Mouse (Mus musculus) left cerebral cortex, postnatal 14 days (tissue): ENCODE measurements at regions not wholly inside any gene's neighbourhood (a gene's known extent, or its start where the extent isn't known, plus 50 kb on each side); places are given as distances from the start of the nearest gene placed in this dataset.
A peak's percentile ranks its signal among the peaks of the same experiment; 100 is the strongest.

Experiments
- DNase-seq, 2 experiments: peaks; one replicate each; pipeline ENCODE4 v3.0.0; 2021 to 2022; ENCODE audit warnings: low spot score in 2 of 2, mixed read lengths in 1 of 2
- intact Hi-C: fragments of 180-260 bp; cut with DNase I; formaldehyde crosslinking; loops from one replicate; pipeline ENCODE4 v1.15.1; 2025

DNA sequence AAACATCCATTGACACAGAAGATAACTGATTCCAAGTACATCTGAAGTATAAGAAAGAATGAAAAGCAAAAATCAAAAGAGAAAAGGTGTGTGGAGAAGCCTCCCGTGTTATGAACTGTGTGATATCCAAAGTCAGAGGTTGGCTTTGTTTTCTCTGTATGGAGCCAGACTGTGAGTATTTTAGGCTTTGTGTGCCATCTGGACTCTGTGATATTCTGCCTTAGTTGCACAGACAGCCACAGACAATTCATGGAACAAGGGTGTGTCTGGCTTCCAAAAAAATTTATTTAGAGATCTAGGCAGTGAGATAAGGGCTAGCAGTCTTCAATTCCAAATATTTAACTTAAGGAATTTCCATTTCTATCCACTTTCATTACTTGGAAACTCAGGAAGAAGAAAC, 111.5 kb upstream of the Dpp10 start:
- intact Hi-C loops: no loop called here
- no peak for DNase-seq

DNA sequence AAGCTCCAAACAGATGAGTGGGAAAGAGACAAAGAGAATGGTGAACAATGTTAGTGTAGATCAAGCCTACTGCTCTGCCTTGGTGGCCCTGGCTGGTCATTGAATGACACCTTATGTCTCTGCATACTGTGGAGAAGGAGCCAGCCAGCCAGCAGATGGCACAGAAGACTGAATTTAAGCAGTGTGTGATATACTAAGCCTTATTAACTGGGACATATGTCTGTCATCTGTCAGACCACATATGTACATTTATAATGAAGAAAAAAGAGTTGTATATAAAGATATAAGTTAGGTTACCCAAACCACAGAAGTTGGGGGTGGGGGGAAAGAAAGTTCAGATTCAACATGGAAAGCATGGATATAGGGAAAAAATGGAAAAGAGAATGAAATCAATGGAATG, 106.7 kb upstream of the Dpp10 start:
- DNase-seq: no peak
- intact Hi-C loops: no loop called here

DNA sequence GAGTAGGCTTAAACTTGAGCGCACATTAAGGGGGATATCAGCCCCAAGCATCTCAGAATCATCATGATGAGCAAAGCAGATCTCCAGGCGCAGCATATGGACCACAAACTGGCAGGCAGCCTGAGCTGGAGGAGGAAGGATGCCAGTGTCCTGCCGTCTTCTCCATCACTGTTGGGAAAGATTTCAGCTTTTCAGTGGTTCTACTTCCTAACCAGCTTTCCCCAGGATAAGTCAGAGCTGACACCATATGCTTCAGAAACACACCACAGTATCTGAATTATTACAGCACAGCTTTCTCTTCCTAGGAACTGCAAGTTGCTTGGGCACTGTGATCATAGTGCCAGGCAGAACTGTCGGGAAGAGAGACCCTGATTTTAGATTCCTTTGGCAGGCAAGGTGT, 103.2 kb upstream of the Dpp10 start:
- intact Hi-C loops: no loop called here
- DNase-seq: peak; percentile 50 to 58

DNA sequence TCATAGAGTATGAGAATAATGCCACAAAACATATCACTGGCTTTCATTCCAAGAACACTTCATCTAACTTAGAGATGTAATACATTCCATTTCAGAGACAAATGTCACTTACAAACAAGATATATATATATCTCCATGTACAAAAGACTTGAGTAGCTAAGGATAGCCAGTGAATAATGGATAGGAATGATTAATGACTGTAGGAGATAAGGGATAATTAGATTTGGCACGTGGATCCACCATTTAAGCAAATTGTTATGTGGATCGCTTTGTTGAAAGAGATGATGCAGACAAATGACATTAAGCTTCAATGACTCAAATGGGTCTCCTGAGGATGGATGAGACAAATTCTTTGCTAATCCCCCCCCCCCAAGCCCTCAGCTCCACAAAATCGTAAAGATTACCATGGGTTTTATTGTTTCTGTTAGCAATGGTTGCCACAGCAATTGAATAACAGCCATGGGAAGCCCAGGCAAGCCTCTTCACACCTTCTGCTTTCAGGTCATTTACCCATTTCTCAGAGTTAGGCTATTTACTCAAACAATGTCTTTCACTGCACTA, 59.0 kb upstream of the Dpp10 start:
- DNase-seq: no peak
- intact Hi-C loops: no loop called here

DNA sequence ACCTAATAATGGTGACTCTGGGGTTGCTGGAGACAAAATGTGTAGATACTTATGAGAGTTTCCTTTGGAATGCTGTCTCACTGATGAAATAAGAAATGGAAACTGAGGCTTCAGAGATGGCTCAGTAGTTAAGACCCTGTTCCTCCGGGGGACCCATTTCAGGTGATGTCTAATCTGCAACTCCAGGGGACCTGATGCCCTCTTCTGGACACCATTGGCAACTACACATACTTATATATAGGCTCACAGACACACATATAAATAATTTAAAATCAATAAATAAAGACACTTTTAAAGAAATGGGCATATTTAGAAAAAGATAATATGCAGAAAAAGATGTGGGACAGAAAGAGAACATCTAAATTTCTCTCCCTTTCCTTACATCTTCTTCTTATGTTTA, 57.7 kb upstream of the Dpp10 start:
- intact Hi-C loops: no loop called here

More for the DNA sequence above, 57.7 kb upstream of the Dpp10 start:
- no peak for DNase-seq
